Mouse (Mus musculus): Measurements from ENCODE around the gene Ccnjl. TPM values are rescaled to one million over a fixed set of nuclear protein-coding genes. Genes with fewer than 3 reads are reported as not detected.

Ccnjl gene
- 3.3 and 4.0 TPM in 2 replicates for polyA plus RNA-seq (2012; rRNA removed)

- DNase-seq (ENCODE audit: low spot score) = peak; percentile 51
Measured at GRCm38 (mm10) chr11:43528683-43529499, at the start of gene Ccnjl. Gene Ccnjl (plus strand): TSS chr11:43528784.

GRCm38 (mm10) chr11:43479376-43479775 is 49.2 kb upstream of the Ccnjl start:
- no peak for DNase-seq (ENCODE audit: low spot score)

DNA sequence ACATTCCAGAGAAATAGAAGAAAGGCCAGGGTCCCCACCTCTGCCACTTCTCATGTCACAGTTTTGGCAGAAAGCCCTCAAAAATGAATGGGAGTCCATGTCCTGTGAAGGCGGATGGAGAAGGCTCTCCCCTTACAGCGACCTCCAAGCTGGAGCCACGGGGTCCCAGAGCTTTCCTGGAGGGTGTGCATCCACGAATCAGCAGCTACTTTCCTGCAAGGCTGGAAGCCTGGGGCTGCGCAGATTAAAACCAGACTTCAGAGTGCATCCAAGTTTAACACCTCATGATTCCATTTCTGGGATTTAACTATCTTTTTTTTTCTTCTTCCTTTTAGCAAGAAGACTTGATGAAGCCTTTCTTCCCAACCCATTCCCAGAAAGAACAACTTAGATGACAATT is 48.0 kb upstream of the Ccnjl start:
- no peak for DNase-seq (ENCODE audit: low spot score)

DNA sequence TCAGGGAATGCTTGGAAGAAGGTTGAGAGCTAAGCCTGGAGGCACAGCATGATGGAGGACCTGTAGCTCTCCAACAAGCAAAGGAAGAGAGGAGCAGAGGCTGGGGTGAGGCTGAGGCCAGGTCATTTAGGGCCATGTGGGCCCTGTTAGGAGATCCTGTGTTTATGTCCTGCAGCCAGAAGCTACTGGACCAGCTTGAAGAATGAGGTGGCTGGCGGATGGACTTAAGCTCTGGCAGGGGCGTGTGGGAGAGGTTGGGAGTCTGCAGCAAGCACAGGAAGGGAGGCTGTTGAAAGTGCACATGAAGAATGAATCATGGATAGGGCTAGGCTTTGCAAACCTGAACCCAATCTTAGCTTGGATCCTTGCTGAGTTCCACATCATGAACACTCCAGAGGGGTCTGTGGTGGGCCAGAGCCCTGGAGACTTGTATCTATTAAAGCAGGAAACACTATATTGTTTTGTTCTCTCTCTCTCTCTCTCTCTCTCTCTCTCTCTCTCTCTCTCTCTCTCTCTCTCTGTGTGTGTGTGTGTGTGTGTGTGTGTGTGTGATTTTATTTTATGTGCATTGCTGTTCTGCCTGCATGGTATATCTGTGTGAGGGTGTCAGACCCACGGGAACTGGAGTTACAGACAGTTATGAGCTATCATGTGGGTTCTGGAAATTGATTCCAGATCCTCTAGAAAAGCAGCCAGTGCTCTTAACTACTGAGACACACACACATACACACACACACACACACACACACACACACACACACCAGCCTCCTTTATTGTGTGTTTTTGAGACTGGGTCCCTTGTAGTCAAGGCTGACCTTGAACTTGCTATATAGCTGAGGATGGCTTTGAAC is 46.7 kb upstream of the Ccnjl start:
- DNase-seq (ENCODE audit: low spot score) = no peak

- DNase-seq (ENCODE audit: low spot score) = no peak
Measured at GRCm38 (mm10) chr11:43483122-43483792, 45.3 kb upstream of the Ccnjl start.

DNA sequence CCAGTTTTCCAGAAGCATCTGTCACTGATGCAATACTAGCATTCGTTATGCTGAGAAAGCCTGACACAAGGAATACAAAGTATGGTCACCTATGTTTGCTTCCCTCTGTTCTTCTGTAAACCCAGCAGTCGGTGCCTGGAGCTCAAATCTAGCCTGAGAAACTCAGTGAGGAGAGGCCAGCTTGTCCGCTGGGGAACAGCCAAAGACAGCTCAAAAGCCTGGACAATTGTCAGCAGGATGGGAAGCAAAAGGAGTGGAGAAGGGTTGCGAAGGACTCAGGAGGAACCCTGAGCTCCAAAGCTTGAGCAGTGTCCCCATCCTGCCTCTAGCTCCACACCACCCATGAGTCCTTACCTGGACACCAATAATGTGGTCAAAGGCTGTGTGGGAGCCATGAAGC is 44.5 kb upstream of the Ccnjl start:
- DNase-seq (ENCODE audit: low spot score) = no peak

- DNase-seq (ENCODE audit: low spot score) = no peak
Measured at GRCm38 (mm10) chr11:43484652-43485051, 43.9 kb upstream of the Ccnjl start.

DNA sequence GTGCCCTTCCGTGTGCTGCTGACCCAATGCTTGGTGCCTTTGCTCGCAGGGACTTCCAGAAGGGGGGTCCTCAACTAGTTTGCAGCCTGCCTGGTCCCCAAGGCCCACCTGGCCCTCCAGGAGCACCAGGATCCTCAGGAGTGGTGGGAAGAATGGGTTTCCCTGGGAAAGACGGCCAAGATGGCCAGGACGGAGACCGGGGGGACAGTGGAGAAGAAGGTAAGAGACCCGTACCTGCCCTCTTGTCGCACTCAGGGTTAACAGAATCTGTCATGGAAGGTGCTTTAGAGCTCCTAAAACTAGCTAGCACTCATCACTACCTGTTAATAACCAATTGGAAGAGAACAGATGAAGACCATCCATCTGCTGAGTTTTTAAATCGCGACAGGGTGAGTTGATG is 42.7 kb upstream of the Ccnjl start:
- DNase-seq (ENCODE audit: low spot score) = no peak

DNA sequence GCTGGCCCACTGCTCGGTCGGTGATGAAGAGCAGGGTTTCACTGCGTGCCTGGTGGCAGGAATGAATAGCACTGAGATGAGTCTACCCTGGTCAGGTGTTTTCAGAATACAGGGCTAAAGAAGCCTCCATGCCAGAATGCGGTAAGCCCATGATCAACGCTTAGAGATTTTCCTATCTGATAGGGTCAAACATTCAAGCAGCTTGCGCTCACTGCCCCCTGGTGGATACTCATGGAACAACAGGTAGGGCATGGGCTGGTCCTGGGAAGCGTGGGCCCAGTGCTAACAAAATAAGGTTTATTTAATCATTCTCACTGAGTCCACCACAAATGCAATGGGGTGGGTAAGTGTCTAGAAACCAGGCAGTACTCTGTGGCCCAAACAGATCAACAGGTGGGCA is 35.9 kb upstream of the Ccnjl start:
- peak; percentile 64 for DNase-seq (ENCODE audit: low spot score)

DNA sequence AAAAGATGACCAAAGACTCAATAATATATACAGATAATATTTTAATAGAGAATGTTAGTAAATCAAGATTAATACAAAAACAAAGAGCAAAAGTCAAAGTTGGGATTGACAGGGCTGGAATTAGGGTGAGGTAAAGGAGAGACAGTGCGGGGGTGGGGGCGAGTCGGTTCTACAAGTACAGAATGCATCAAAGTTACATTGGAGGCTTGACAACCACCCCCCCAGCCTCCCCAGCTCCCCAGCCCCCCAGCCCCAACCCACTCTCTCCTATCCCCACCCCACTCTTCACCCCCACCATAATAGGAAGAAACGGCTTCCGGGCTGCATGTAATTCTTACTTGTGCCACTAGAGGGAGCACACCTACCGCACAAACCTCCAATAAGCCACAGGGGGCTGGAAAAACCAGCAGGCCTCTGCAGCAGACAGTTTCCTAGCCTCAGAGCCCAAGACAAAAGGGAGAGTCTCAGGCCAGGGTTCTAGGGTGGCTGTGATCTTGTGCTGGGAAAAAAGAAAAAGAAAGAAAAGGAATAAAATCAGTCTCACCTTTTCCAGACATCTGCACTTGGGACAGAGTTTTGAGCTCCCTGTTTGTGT is 34.7 kb upstream of the Ccnjl start:
- no peak for DNase-seq (ENCODE audit: low spot score)

GRCm38 (mm10) chr11:43495037-43495436 is 33.5 kb upstream of the Ccnjl start:
- no peak for DNase-seq (ENCODE audit: low spot score)

DNA sequence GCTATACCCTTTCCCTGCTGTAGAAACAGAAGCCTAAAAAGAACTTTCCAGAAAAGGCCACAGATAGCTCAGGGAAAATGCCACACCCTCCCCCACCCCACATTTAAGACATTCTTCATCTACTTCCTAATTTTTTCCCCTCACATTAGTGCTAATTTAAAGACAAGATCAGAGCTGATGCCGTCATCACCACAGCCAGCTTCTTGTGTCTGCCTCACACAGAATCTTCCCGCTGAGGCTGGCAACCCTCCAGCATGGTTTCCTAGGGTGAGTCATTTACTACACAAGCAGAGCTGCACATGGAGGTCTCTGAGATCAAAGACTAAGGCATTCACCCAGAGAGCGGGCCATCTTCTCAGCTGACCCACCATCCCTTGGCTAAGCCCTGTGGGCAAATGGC is 33.1 kb upstream of the Ccnjl start:
- DNase-seq (ENCODE audit: low spot score) = peak; percentile 40

GRCm38 (mm10) chr11:43501256-43501655 is 27.3 kb upstream of the Ccnjl start:
- DNase-seq (ENCODE audit: low spot score) = no peak

DNA sequence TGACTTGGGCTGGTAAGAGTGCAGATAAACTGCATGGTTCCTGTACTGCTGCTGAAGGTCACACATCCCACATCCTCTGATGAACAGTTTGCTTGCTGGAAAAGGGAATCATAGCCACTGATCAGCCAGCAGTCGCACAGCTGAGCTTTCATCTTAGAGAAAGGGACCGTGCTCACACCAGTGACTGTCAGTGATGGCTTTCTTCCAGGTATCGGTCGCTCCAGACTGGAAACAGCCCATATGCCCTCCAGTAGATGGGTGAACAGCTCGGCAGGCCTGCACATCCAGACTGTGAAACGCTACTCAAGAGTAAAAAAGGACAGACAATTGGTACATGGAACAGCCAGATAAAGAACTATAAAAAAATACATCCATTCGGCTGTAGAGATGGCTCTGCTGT is 23.4 kb upstream of the Ccnjl start:
- no peak for DNase-seq (ENCODE audit: low spot score)

DNA sequence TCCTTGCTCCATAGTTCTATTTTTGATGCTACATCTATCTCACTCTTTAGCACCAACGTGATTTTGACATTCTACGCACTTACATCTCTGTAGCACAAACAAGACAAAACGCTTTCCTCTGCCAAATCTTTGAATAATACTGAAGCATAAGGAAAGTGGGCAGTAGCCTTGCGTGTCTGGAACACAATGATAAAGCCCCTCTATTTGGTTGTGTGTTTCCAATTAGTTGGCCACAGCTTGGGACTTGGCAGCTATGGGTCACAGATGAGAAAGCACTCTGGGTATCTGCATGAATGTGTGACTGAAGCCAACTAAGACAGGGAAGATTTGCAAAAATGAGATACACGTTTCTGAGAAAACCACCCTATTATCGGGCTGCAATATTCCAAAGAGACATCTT is 20.6 kb upstream of the Ccnjl start:
- DNase-seq (ENCODE audit: low spot score) = no peak

GRCm38 (mm10) chr11:43509878-43510277 is 18.7 kb upstream of the Ccnjl start:
- no peak for DNase-seq (ENCODE audit: low spot score)

GRCm38 (mm10) chr11:43512661-43513190 is 15.9 kb upstream of the Ccnjl start:
- no peak for DNase-seq (ENCODE audit: low spot score)

DNA sequence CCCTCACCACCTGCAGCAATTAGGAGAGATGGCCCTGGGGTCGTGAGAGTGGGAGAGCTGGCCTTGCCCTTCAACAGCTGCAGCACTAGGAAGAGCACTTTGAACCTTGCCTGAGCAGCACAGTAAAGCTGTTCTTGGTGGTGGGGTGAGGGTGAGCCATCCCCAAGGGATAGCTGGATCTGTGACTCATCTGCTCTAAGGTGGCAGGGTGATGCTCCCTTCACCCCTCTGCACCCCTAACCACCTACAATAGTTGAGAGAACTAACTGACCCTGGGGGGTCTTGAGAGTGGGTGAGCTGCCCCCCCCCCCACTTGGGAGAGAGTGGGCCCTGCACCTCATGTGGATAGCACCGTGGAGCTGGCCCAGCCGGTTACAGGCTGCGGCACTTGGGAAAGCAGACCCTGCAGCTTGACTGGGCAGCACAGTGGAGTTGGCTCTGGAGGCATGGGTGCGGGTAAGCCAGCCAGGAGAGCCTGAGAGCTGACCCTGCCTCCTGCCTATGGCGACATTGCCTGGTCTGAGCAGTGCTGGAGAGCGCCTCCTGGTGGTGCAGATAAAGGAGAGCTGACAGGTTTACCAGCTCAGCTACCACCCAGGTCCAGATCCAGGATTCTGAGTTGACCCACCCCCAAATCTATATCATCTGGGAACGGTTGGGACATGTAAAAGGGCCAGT is 12.1 kb upstream of the Ccnjl start:
- no peak for DNase-seq (ENCODE audit: low spot score)

DNA sequence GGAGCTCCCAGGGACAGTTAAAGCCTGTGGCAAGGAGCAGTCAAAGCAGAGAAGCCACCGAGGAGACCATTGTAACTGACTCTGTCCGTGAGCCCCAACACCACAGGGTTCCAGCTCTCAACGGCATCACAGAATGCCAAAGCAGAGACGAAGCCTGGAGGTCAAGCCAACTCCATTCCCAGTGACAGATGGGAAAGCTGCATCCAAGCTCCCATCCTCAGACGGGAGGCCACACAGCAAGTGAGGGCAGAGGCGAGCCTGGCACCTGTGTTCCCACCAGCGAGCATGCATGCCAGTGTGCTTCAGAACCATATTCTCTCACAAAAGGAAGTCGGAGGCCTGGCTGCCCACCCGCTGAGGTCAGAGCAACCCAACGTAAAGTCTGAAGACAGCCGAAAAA is 10.9 kb upstream of the Ccnjl start:
- no peak for DNase-seq (ENCODE audit: low spot score)

GRCm38 (mm10) chr11:43518086-43518485 is 10.5 kb upstream of the Ccnjl start:
- no peak for DNase-seq (ENCODE audit: low spot score)

DNA sequence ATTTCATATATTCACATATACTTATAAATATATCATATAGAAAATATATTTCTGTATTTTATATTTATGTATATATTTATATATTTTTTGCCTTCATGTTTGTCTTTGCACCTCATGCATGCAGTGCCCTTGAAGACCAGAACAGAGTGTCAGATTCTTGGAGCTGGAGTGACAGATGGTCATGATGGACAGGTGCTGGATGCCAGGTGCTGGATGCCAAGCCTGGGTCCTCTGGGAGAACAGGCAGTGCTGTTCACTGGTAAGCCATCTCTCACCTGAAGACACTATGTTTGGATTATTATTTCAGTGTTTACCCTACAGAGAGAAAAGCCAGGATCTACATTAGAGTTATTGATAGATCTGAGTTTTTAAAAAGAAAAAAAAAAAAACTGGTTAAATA is 9.8 kb upstream of the Ccnjl start:
- no peak for DNase-seq (ENCODE audit: low spot score)
